Mouse (Mus musculus) R1 (cell line): Measurements from ENCODE around the gene Dio3.

Source experiments
- DNase-seq: peaks from one replicate; pipeline ENCODE4 v3.0.0-alpha.2; 2018; ENCODE audit warnings: low read depth, low spot score

The Dio3 gene

GRCm38 (mm10) chr12:110319696-110320095 lies 40.8 kb downstream of the Dio3 start:
- DNase-seq: peak; percentile 11
